Mouse (Mus musculus): ENCODE measurements around the gene Gm45208. TPM values are rescaled to one million over a fixed set of nuclear protein-coding genes. Genes with fewer than 3 reads are reported as not detected.

Gm45208 gene
- total RNA-seq, 1 experiment from 2014 or later = not detected

DNA sequence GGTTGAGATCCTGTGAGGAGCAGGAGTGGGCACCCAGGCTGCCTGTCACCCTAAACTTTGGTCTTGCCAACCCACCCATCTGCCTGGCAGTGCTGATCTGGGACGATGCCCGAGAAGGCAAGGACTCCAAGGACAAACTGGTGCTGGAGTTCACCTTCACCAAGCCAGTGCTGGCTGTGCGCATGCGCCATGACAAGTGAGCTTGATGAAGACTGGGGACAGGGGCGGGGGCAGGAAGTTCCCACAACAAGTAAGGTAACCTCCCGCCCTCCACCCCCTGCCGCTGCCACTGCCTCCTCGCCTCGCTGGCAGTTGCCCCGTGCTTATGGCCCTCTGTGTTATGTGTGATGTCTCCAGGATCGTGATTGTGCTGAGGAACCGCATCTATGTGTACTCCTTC, 3.8 kb downstream of the Gm45208 start:
- ATAC-seq (replicated peaks; ENCODE audit: low read depth, poor library complexity, severe bottlenecking) = no peak

DNA sequence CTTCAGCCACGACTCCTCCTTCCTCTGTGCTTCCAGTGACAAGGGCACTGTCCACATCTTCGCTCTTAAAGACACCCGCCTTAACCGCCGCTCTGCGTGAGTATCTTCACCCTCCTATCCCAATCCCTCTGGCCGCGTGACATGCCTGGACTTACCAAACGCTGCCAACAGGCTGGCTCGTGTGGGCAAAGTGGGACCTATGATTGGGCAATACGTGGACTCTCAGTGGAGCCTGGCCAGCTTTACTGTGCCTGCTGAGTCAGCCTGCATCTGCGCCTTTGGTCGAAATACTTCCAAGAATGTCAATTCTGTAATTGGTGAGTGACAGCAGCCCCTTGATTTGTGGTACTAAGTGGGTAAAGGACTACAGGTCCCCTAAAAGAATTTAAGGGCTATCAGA, 5.1 kb downstream of the Gm45208 start:
- no peak for ATAC-seq (replicated peaks; ENCODE audit: low read depth, poor library complexity, severe bottlenecking)

DNA sequence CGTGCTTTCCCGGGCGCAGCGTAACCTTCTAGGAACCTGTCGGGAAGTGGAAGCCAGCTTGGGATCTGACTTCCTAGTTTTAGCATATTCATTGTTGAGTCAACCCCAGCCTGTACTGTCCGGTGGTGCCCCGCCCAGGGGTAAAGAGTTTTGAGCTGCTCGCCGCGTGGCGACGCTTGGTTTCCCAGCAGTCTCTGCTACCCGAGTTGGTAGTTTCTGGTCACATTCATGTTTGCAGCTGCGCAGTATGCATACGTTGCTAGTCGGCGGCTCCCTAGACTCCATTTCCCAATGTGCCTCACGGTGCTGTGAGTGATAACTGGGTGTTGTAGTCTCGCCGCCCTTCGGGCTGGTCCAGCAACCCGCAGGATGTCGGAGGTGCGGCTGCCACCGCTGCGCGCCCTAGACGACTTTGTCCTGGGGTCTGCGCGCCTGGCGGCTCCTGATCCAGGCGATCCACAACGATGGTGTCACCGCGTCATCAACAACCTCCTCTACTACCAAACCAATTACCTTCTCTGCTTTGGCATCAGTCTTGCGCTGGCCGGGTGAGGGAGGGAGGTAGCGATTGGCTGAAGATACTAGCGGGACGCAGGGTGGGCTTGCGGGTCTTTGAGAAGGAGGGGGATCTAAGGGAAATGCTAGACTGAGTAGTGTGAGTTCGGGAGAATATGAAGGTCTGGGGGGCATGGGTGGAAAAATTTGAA, 6.3 kb downstream of the Gm45208 start, which contains the start of gene Praf2:
TSS of gene Praf2 (plus strand) at position 225 of the 707 bp plus-strand sequence.
- ATAC-seq (replicated peaks; ENCODE audit: low read depth, poor library complexity, severe bottlenecking) = peak; percentile 98

DNA sequence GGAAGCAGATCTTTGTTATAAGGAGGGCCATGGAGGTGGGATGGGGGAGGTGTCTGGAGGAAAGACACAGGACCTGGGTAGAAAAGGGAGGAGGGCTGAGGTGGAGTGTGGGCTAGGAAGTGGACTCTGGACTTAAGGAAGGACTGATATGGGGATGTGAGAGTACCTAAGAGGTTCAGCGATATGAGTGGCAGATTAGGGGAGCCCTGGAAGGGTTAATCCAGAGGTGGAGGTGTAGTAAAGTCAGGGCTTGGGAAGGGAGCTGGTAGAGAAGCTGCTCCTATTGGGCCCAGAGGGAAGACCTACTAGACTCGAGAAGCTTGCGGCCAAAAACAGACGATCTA, 6.8 kb downstream of the Gm45208 start:
- ATAC-seq (replicated peaks; ENCODE audit: low read depth, poor library complexity, severe bottlenecking) = no peak

DNA sequence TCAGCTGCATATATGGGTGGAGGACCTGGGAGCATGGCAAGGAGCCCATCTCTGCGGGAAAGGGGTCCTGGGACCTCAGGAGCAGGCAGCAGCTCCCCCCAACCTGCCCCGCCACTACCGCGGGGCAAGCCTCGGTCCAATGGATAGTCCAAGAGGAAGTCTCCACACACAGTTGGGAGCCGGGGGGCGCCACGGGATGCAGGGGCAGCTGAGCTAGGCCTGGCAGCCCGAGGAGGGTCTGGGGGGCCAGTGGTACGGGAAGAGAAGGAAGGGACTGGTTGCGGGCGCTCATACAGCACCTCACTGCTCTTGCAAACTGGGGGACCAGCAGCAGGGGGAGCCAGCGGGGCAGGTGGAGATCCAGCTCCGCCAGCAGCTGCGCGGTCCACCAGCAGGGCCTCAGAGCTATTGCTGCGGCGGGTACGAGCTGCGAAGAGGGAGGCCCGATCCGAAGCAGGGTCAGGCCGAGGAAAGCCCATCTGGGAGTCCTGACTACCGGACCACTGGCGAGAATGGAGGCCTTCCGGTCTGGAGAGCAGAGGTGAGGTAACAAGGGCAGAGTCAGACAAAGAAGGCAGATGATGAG, 11.6 kb downstream of the Gm45208 start:
- ATAC-seq (replicated peaks; ENCODE audit: low read depth, poor library complexity, severe bottlenecking) = peak; percentile 99

DNA sequence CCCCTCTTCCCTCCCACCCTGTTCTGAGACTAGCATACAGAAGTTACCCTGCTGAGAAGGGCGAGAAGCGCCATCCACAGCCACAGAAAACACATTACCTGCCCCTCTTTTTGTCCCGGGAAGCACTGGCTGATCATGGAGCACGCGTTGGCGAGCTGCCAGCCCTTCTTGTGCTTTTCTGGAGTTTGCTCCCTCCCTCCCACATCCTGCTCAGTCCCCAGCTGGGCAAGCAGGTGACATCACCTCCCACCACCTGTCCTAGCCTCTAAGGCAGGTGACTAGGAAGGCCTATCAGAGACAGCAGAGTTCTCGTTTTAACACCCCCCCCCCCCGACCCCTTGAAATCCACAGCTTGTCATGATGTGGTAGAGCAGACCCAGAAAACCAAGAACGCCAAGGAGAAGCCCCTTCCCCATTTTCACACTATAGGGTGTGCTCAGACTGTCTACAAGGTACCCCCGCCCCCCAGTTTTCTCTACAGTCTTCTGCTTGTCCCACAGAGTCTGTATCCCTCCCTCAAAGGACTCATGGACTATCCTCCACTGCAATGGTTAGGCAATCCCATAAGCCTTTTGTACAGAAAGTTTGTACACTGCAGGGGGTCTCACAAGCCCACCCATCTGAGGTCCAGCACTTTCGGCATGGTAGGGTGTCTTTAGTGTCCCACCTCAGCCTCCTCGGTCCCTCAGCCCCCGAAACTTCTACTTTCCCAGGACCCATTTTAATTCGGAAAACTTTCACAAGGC, 17.5 kb downstream of the Gm45208 start:
- no peak for ATAC-seq (replicated peaks; ENCODE audit: low read depth, poor library complexity, severe bottlenecking)

DNA sequence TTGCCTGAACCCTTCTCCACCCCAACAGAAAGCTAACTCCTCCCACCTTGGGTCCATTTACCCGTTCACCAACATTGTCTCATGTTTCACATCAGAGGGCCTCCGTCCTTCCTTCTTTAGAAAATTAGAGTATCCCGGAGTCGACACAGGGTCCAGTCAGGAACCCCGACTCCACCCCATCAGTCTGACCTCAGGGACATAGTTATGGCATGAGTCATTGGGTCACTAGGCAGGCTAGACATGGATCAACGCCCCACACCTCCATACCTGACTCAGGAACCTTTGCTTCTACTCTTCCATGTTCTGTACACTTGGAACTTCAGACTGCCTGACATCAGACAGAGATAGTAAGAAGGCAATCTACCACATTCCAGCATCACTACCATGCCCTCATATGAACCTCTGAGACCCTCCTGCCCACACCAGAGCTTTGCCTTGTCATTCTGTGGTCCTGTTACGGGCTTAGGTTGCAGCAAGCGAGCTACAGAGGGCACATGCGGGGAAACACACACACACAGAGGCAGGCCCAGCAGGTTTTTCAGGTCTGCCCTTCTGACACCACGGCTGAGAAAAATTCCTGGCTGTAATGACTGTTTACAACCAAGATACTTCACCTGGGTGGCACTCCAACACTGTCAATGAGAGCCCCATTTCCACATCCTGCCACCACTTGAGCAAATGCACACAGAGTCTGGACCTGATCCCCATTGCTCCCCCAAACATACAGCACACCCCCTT, 18.2 kb downstream of the Gm45208 start:
- ATAC-seq (replicated peaks; ENCODE audit: low read depth, poor library complexity, severe bottlenecking) = no peak

DNA sequence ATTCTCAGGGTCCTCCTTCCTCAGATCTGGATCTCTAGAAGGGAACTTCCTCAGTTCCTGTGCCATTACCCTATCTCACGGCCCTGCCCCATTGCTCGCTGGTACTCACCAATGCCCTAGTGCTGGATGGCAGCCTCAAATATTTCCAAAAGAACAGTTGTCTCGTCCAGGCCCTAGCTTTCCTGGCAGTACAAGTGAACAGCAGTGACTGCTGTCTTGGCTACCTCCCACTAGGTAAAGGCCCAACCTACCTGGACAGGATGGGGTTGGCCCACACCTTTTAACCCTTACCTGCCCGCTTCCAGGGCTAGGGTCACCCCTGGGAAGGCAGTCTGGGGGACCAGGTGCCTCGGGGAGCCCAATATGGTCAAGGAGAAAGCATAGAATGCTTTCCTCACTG, 19.1 kb downstream of the Gm45208 start:
- ATAC-seq (replicated peaks; ENCODE audit: low read depth, poor library complexity, severe bottlenecking) = no peak

DNA sequence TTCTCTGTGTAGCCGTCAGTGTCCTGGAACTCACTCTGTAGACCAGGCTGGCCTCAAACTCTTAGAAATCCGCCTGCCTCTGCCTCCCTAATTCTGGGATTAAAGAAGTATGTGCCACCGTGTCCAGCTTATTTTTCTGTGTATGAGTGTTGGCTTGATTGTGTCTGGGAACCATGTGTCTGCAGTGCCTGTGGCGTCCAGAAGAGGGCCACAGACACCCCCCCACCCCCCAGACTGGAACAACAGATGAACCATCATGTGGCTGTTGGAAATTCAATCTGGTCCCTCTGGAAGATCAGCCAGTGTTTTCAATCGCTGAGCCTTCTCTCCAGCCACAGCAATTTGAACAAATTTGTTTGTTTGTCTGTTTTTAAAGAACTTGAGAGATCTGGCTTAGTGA, 21.4 kb downstream of the Gm45208 start:
- ATAC-seq (replicated peaks; ENCODE audit: low read depth, poor library complexity, severe bottlenecking) = peak; percentile 62; the same call in 1 of the 2 replicates

DNA sequence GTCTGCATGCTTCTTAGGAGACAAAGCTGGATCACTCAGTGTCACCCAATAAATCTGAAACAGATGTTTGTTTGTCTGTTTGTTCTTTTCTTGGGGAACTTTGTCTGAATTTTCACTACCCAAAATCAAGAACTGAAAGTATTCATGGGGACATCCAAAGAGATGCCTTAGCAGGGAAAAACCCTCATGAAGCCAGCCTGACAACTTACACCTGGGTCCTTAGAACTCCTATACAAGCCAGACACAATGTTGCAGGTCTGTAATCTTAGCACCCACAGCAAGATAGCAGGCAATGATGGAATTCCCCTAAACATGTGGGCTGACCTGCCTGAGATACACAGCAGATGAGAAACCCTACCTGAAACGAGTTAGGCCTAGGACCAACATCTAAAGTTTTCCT, 22.9 kb downstream of the Gm45208 start:
- no peak for ATAC-seq (replicated peaks; ENCODE audit: low read depth, poor library complexity, severe bottlenecking)

DNA sequence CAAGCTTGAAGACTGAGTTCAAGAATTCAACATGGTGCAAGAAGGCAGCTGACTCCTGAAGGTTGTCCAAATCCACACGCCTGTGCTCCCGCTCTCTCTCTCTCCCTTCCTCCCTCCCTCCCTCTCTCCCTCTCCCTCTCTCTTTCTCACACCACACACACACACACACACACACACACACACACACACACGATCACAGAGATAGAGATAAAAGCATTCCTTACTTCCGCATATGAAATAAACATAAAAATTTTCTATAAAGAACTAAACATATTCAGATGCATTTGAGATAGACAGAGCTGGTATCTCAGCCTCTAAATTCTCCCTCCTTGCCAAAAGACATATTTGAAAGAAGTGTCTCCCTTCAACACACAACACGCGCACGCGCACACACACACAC, 23.4 kb downstream of the Gm45208 start:
- ATAC-seq (replicated peaks; ENCODE audit: low read depth, poor library complexity, severe bottlenecking) = no peak

DNA sequence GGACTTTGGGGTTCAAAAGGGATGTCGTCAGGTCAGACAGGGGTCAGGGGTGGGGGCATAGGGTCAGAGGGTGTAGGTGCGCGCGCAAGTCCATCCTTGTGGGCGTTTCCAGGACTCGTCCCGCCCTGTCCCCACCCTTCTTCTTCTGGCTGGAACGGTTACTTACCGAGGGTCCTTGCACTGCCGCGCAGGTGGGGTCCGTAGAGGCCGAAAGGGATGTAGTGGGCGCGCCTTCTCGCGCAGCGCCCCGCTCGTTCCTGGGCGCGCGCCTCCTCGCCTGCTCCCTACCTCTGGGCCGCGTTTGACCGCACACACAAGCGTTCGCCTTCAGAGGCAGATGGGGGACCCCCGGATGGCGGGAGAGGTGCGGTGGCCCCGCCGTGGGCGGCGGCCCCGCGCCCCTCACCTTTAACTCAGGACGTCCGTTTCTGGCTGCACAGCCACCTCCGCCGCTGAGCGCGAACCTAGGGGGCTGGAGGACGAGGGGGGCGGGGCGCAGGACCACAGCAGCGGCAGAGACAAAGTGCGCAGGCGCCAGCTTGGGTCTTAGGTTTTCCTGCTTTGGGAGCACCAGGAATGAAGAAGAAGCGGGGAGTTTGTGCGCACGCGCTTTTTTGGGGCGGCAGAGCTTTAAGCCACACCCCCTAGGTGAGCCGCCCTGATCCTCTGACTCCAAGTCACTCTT, 28.5 kb downstream of the Gm45208 start, which contains the start of gene Ccdc120:
TSS of gene Ccdc120 (minus strand) at position 474 of the 685 bp plus-strand sequence.
- peak; percentile 63; the same call in 1 of the 2 replicates for ATAC-seq (replicated peaks; ENCODE audit: low read depth, poor library complexity, severe bottlenecking)

DNA sequence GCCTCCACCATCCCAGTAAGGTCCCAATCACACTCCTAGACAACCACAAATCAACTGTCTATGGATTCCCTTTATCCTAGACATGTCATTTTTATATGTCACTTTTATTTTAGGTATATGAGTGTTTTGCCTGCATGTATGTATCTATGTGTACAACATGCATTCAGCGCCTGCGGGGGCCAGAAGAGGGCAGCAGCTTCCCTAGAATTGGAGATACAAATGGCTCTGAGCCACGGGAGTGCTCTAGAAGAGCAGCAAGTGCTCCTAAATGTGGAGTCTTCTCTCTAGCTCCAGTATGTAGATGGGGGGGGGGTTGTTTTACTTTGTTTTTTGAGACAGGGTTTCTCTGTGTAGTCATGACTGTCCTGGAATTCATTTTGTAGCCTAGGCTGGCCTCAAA, 31.6 kb downstream of the Gm45208 start:
- ATAC-seq (replicated peaks; ENCODE audit: low read depth, poor library complexity, severe bottlenecking) = peak; percentile 89

DNA sequence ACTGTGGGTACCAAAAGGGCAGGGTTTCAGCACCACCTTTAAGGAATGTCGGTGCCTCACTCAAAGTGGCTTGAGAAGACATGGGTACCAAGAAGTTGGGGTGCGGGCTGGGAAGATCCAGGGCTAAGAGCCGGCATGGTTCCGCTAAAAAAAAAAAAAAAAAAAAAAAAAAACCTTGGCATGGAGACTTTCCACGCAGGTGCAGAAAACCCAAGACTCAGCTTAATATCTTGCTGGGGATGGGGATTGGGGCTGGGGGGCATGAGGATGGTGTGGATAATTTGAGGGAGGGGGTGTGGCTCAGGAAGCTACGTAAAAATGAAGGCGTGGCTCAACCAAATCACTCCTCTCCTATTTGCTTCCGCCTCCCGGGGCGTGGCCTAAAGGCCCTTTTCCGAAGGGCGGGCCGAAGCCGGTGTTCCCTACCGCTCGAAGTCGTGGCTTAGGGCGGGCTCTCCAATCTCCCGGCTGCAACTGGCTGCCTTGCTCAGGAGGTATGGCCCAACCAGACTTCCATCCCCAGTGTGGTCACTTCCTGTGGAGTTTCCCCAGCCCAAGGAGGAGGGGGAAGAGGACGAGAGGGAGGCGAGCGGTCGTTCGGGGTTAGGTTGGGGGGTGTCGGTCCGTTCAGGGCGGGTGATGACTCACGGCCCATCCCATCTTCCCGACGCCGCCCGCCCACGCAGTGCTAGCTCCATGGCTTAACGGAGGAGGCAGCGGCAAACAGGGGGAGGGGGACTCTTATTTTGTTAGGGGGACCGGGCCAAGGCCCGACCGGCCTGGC, 40.3 kb downstream of the Gm45208 start, which contains the start of gene Tfe3:
TSS of gene Tfe3 (plus strand) at position 424 of the 784 bp plus-strand sequence.
- ATAC-seq (replicated peaks; ENCODE audit: low read depth, poor library complexity, severe bottlenecking) = peak; percentile 93

DNA sequence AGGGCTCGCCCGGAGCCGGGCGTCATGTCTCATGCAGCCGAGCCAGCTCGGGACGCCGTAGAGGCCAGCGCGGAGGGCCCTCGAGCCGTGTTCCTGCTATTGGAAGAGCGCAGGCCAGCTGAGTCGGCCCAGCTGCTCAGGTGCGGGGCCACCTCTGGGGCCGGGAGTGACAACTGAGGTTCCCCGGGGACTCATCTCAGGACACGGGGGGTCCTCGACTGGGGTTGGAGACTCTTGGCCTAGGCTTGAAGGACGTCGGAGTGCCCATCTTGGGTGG, 40.8 kb downstream of the Gm45208 start:
- no peak for ATAC-seq (replicated peaks; ENCODE audit: low read depth, poor library complexity, severe bottlenecking)

DNA sequence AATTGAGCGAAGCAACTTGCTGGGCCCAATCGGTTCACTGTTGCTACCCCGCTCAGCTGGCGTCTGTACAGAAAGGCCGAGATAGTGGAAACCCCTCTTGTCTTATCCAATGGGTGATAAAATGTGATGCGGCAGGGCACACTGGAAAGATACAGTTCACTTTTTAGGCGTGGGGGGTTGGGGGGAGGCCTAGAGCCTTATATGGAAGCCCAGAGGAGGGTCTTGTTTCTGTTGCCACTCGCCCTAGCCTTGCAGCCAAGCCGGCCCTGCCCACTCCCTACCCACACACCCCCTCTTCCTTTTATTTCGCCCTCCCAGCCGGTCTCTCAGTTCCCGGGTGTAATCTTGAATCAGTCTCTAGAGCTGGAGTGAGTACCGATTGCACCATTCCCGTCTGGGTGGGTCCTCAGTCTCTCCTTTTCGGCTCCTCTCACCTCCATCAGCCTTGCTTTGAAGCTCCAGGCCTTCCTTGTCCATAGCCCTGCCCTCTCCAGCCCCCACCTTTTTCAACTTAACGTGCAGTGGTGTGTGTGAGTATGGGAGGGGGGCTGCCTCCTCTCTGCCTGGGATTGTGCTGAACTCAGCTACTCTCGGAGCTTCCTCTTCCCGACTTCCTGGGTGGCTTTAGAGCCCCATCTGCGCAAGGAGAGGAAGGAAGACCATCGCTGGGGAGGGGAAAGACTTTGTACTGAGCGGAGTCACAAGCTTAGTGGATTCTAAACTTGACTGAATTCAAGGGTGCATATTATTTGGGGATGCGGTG, 41.8 kb downstream of the Gm45208 start:
- peak; percentile 54 for ATAC-seq (replicated peaks; ENCODE audit: low read depth, poor library complexity, severe bottlenecking)

DNA sequence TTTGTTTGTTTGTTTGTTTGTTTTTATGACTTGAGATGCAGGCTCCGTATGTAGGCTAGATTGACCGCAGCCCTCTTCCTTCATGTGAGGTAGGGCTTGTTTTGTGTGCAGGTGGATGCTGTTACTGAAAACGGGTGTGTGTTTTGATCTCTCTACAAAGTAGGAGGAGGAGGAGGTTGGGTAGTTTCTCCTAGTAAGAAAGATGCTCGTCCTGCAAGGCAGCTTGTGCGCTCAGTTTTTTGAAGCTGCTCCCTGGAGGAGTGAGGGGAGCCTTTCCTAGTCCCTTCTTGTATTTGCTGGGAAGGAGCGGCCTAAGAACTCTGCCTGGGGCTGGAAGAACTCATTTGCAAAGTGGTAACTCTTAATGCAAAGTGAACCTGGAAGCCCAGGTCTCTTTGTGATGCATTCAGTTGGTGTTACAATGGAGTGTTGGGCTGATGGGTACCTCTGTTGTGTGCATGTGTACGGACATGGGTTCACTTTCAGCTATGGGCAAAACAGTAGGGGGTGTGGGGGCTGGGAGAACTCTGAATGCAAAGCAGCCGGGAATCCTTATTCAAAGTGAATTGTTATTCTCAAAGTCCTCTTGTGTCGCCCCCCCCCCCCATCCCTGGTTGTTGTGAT, 42.7 kb downstream of the Gm45208 start:
- no peak for ATAC-seq (replicated peaks; ENCODE audit: low read depth, poor library complexity, severe bottlenecking)

DNA sequence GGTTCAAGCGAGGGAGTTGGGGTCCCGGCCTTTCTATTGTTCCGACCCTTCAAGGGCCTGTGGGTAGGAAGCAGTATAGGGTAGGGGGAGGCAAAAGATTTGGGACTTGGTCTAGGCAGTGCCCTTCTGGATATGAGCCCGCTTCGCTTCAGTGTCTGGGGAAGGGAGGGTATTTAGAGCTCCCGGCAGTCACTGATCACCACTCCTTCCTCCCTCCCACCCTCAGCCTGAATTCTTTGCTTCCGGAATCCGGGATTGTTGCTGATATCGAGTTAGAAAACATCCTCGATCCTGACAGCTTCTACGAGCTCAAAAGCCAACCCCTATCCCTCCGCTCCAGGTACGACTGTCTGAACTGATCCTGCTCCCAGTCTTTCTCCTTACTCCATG, 43.2 kb downstream of the Gm45208 start:
- no peak for ATAC-seq (replicated peaks; ENCODE audit: low read depth, poor library complexity, severe bottlenecking)
